Comparison of ENCODE assay signal across 17 mouse cellular contexts in genomic region chr15:93101881-93102280, GRCm38 (mm10).
DNase-seq lines count a peak whose midpoint lies in the region.
"Had no signal": no experiment of that assay in that cellular context is flagged by ENCODE, and none has a peak within 500 bp of the region (broad histone marks: within the 10 kb centered on the region; RNA-seq: fewer than 3 reads in every experiment).

No protein-coding gene starts in this region.

- peak; percentile 11 for DNase-seq in layer of hippocampus, adult 9-11 months
- no peak for DNase-seq in layer of hippocampus, postnatal 14 days (ENCODE audit: low spot score in 2 of 2)
- peak; percentile 5 to 9 for DNase-seq in left cerebral cortex, postnatal 25 days (ENCODE audit: low spot score in 2 of 2)
- no peak for DNase-seq in left cerebral cortex, adult 11 months (ENCODE audit: low spot score)
- DNase-seq in right cerebral cortex, adult 2 months (ENCODE audit: low spot score in 2 of 2): peak; percentile 15
- DNase-seq in right cerebral cortex, postnatal 14 days: no peak
- DNase-seq in brain, adult 2 months (ENCODE audit: low read depth, low spot score): peak; percentile 49
- no peak for DNase-seq in cerebellum, adult 9-11 months
- DNase-seq: adrenal gland, adult 2 months; adrenal gland, postnatal 10 days; adrenal gland, postnatal 25 days; cerebellum, adult 11-12 months; cerebellum, adult 2 months; cerebellum, adult 9-10 months; cerebellum, postnatal 14 days; cerebellum, postnatal 36 days; embryo, embryonic 11 days had no signal

- intact Hi-C loops in left cerebral cortex, postnatal 25 days (cut with DNase I): no loop called here

Comparison
In these comparisons a context has a peak if more than half of its experiments do, and no peak if none do; other contexts are left out.
1. DNase-seq: peak in layer of hippocampus, adult 9-11 months (single experiment), left cerebral cortex, postnatal 25 days (2 of 2), right cerebral cortex, adult 2 months (2 of 2) and brain, adult 2 months (single experiment); none in layer of hippocampus, postnatal 14 days (0 of 2), left cerebral cortex, adult 11 months (single experiment), right cerebral cortex, postnatal 14 days (single experiment) and cerebellum, adult 9-11 months (single experiment).